Mouse (Mus musculus) kidney, postnatal 0 days (tissue): ENCODE data around the gene Slc39a11. TPM values are rescaled to one million over a fixed set of nuclear protein-coding genes. Genes with fewer than 3 reads are reported as not detected.

Experiments used
- ATAC-seq: fragments of 200-750 bp; cut with Nextera tagmentation; replicated peaks from 2 replicates; pipeline ENCODE4 v1.8.0; 2017; ENCODE audit warnings: low read depth, moderate number of reproducible peaks, moderate TSS enrichment, moderate library complexity; ENCODE audit not compliant: low FRiP score
- DNase-seq: peaks from one replicate; pipeline ENCODE4 v3.0.0-alpha.2; 2016; ENCODE audit warnings: low spot score
- H3K27ac ChIP-seq: fragments of 300-500 bp; sonication (generic); 2 replicates; pipeline ENCODE4 v1.5.1; 2014; ENCODE audit warnings: mild to moderate bottlenecking
- H3K27me3 ChIP-seq: fragments of 300-500 bp; sonication (generic); 2 replicates; pipeline ENCODE4 v1.6.1; 2014; ENCODE audit warnings: low read length, mixed read lengths; ENCODE audit not compliant: insufficient read depth
- H3K36me3 ChIP-seq: fragments of 300-500 bp; sonication (generic); 2 replicates; pipeline ENCODE4 v1.6.1; 2014; ENCODE audit warnings: low read length, mixed read lengths; ENCODE audit not compliant: insufficient read depth
- H3K4me1 ChIP-seq: fragments of 300-500 bp; sonication (generic); replicated peaks from 2 replicates; pipeline ENCODE4 v1.6.1; 2014; ENCODE audit warnings: antibody characterized with exemption, low read length, mixed read lengths; ENCODE audit not compliant: insufficient read depth
- H3K4me2 ChIP-seq: fragments of 300-500 bp; sonication (generic); 2 replicates; pipeline ENCODE4 v1.6.1; 2014; ENCODE audit warnings: mild to moderate bottlenecking, low read length, moderate library complexity, mixed read lengths
- H3K4me3 ChIP-seq: fragments of 300-500 bp; sonication (generic); replicated peaks from 2 replicates; pipeline ENCODE4 v1.5.1; 2014; ENCODE audit warnings: low read depth, low read length
- H3K9ac ChIP-seq: fragments of 300-500 bp; sonication (generic); 2 replicates; pipeline ENCODE4 v1.6.1; 2014; ENCODE audit warnings: low read depth, low read length
- H3K9me3 ChIP-seq: fragments of 300-500 bp; sonication (generic); replicated peaks from 2 replicates; pipeline ENCODE4 v1.6.1; 2016; ENCODE audit warnings: low read length, inconsistent platforms, mixed read lengths
- CTCF ChIP-seq: IDR thresholded peaks from 2 replicates; pipeline ENCODE4 v1.5.1; 2016; ENCODE audit warnings: antibody characterized with exemption, low read depth, mild to moderate bottlenecking, moderate library complexity
- WGBS: fragments of 180-500 bp; shearing (Covaris S2); extraction: QIAGEN DNeasy Blood & Tissue Kit; methylation state at CpG from one replicate; pipeline ENCODE4 v1.1.7; 2014; 5-methylcytosine and 5-hydroxymethylcytosine counted together
- polyA plus RNA-seq: library from polyadenylated mRNA; unstranded; fragments of >200 nt; fragmentation: Nextera tagmentation; extraction: Ambion mirVana; gene quantifications from 2 replicates; pipeline ENCODE4 v1.2.1, GENCODE M21; 2015

Gene Slc39a11
- polyA plus RNA-seq, 1 experiment from 2014 or later = 23.3 TPM

- DNase-seq = no peak
- 57% methylated on average over 18 of the region's 18 CpGs for whole genome bisulfite sequencing
- H3K4me1 ChIP-seq = no peaks in the 10 kb centered on the region
- no peaks in the 10 kb centered on the region for H3K36me3 ChIP-seq
- no peak overlapping the region for H3K4me2 ChIP-seq
- H3K27ac ChIP-seq = no peak overlapping the region
- no peak for TF ChIP-seq CTCF
- no peaks in the 10 kb centered on the region for H3K27me3 ChIP-seq
- no peak overlapping the region for H3K4me3 ChIP-seq
- no peak for ATAC-seq
- no peak overlapping the region for H3K9ac ChIP-seq
- H3K9me3 ChIP-seq = no peaks in the 10 kb centered on the region
Observed at GRCm38 (mm10) chr11:113600526-113601245, 49.2 kb downstream of the Slc39a11 start.

GRCm38 (mm10) chr11:113597632-113598031, 52.2 kb downstream of the Slc39a11 start:
- H3K4me3 ChIP-seq = no peak overlapping the region

DNA sequence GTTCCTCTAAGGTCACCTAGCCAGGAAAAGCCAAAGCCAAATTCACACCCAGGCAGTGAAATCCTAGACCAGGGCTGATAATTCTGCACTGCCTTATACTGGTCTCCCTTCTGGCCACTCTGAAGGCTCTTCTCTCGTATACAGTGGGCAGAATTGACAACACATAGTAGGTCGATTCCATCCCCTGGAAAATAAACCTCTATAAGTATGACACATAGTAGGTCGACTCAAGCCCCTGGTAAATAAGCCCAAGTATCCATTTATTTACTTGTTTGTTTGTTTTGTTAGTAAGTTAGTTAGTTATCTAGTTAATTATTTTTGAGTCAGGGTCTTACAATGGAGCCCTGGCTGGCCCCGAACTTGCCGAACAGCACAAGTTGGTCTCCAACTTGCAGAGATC, 54.7 kb downstream of the Slc39a11 start:
- Histone ChIP-seq H3K27ac (no peak overlapping the region), H3K36me3 (no peaks in the 10 kb centered on the region), H3K27me3 (no peaks in the 10 kb centered on the region), H3K9me3 (no peaks in the 10 kb centered on the region), H3K4me1 (no peaks in the 10 kb centered on the region), H3K9ac (no peak overlapping the region), H3K4me2 (no peak overlapping the region), H3K4me3 (no peak overlapping the region)
- no peak for DNase-seq
- TF ChIP-seq CTCF = no peak
- 82% methylated on average over 5 of the region's 5 CpGs for WGBS
- no peak for ATAC-seq

More at GRCm38 (mm10) chr11:113597632-113598031, 52.2 kb downstream of the Slc39a11 start:
- TF ChIP-seq CTCF = no peak
- H3K4me1 ChIP-seq = no peaks in the 10 kb centered on the region
- ATAC-seq (no peak), DNase-seq (no peak)
- H3K27me3 ChIP-seq = no peaks in the 10 kb centered on the region
- no peak overlapping the region for H3K4me2 ChIP-seq
- no peak overlapping the region for H3K9ac ChIP-seq
- H3K36me3 ChIP-seq = no peaks in the 10 kb centered on the region
- WGBS = 72% methylated on average over 3 of the region's 3 CpGs
- no peaks in the 10 kb centered on the region for H3K9me3 ChIP-seq
- no peak overlapping the region for H3K27ac ChIP-seq

- DNase-seq = no peak
- Histone ChIP-seq H3K4me1 (no peaks in the 10 kb centered on the region), H3K4me2 (no peak overlapping the region), H3K9me3 (no peaks in the 10 kb centered on the region), H3K27ac (no peak overlapping the region), H3K27me3 (no peaks in the 10 kb centered on the region), H3K4me3 (no peak overlapping the region), H3K9ac (no peak overlapping the region), H3K36me3 (no peaks in the 10 kb centered on the region)
- no peak for TF ChIP-seq CTCF
- WGBS = 52% methylated on average over 3 of the region's 3 CpGs
- ATAC-seq = no peak
Observed at GRCm38 (mm10) chr11:113588936-113589335, 60.9 kb downstream of the Slc39a11 start.

- no peak for ATAC-seq
- H3K27me3 ChIP-seq = no peaks in the 10 kb centered on the region
- H3K9ac ChIP-seq = no peak overlapping the region
- H3K4me2 ChIP-seq = no peak overlapping the region
- H3K36me3 ChIP-seq = no peaks in the 10 kb centered on the region
- no peak for DNase-seq
- no peaks in the 10 kb centered on the region for H3K4me1 ChIP-seq
- H3K27ac ChIP-seq = no peak overlapping the region
- no peak for TF ChIP-seq CTCF
- no peak overlapping the region for H3K4me3 ChIP-seq
- H3K9me3 ChIP-seq = no peaks in the 10 kb centered on the region
- WGBS = 71% methylated on average over 6 of the region's 6 CpGs
Observed at GRCm38 (mm10) chr11:113586423-113586822, 63.5 kb downstream of the Slc39a11 start.

DNA sequence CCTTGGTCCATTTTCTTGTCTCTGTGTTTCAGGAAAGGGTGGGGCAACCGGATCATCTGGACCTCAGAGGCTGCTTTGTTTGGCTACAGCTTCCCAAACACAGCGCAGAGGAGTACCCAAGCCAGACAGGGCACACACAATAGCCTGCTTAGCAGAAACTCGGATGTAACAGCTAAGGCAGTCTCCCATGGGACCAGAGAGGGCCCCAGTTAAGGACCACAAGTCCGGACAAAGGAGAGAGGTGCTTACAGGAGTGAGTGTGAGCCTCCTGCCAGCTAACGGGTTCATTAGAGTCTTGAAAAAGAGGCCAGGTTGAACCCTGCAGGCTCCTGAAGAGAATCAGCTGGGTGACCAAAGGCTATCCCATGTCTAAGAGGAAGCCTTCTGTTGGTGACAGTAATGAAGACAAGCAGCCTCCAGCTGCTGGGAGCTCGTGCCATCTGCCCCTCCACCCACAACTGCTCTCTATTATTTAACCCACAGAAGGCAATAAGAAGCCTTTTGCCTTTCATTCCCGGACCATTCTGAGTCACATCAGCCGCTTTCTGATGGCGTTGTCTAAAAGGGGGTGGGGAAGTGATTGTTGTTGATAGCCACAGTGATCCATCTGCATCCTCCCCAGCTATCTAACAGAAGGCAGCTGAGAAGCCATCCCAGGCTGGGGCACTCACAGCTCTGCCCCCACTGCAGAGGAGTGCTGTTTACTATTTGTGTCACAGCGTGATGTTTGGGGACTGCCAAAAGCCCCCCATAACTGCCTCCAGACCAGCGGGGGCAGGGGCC, 65.8 kb downstream of the Slc39a11 start:
- TF ChIP-seq CTCF = no peak

More for the DNA sequence above, 65.8 kb downstream of the Slc39a11 start:
- H3K4me3 ChIP-seq = no peak overlapping the region
- ATAC-seq (no peak), DNase-seq (no peak)
- no peaks in the 10 kb centered on the region for H3K27me3 ChIP-seq
- H3K4me1 ChIP-seq = no peaks in the 10 kb centered on the region
- H3K4me2 ChIP-seq = no peak overlapping the region
- no peaks in the 10 kb centered on the region for H3K9me3 ChIP-seq
- H3K27ac ChIP-seq = no peak overlapping the region
- 46% methylated on average over 11 of the region's 11 CpGs for WGBS
- H3K36me3 ChIP-seq = no peaks in the 10 kb centered on the region
- H3K9ac ChIP-seq = no peak overlapping the region
